Mouse (Mus musculus) liver, embryonic 12.5 days (tissue): ENCODE data around the gene Ehmt2. TPM values are rescaled to one million over a fixed set of nuclear protein-coding genes. Genes with fewer than 3 reads are reported as not detected.

Experiments
- ATAC-seq: fragments of 200-750 bp; cut with Nextera tagmentation; 2 replicates; pipeline ENCODE4 v1.8.0; 2017; ENCODE audit warnings: moderate number of reproducible peaks, mild to moderate bottlenecking, moderate library complexity
- H3K27ac ChIP-seq: fragments of 300-500 bp; sonication (generic); 2 replicates; pipeline ENCODE4 v1.5.1; 2016; ENCODE audit warnings: mild to moderate bottlenecking
- H3K27me3 ChIP-seq: fragments of 300-500 bp; sonication (generic); replicated peaks from 2 replicates; pipeline ENCODE4 v1.6.1; 2016; ENCODE audit warnings: mild to moderate bottlenecking, moderate library complexity
- H3K36me3 ChIP-seq: fragments of 300-500 bp; sonication (generic); 2 replicates; pipeline ENCODE4 v1.6.1; 2016; ENCODE audit warnings: mild to moderate bottlenecking, moderate library complexity
- H3K4me1 ChIP-seq: fragments of 300-500 bp; sonication (generic); 2 replicates; pipeline ENCODE4 v1.6.1; 2016
- H3K4me2 ChIP-seq: fragments of 300-500 bp; sonication (generic); 2 replicates; pipeline ENCODE4 v1.6.1; 2016; ENCODE audit warnings: mild to moderate bottlenecking, moderate library complexity
- H3K4me3 ChIP-seq: fragments of 300-500 bp; sonication (generic); 2 replicates; pipeline ENCODE4 v1.5.1; 2016; ENCODE audit warnings: mild to moderate bottlenecking, moderate library complexity
- H3K9ac ChIP-seq: fragments of 300-500 bp; sonication (generic); 2 replicates; pipeline ENCODE4 v1.6.1; 2016; ENCODE audit warnings: mild to moderate bottlenecking, moderate library complexity
- H3K9me3 ChIP-seq: fragments of 300-500 bp; sonication (generic); replicated peaks from 2 replicates; pipeline ENCODE4 v1.6.1; 2016; ENCODE audit warnings: mild to moderate bottlenecking, moderate library complexity
- WGBS: fragments of 180-500 bp; shearing (Covaris S2); methylation state at CpG from one replicate; pipeline ENCODE4 v1.1.7; 2016; ENCODE audit not compliant: insufficient replicate concordance; 5-methylcytosine and 5-hydroxymethylcytosine counted together
- polyA plus RNA-seq: library from polyadenylated mRNA; unstranded; fragments of >200 nt; fragmentation: Nextera tagmentation; extraction: Ambion mirVana; gene quantifications from 2 replicates; pipeline ENCODE4 v1.2.1, GENCODE M21; 2016

The Ehmt2 gene
- polyA plus RNA-seq, 1 experiment from 2014 or later: 32.8 TPM

GRCm38 (mm10) chr17:34874321-34874720 lies 23.9 kb upstream of the Ehmt2 start:
- 0 out of 2 replicates have a peak, but pooled peaks cover 2% of the 10 kb centered on the region for H3K36me3 ChIP-seq
- 76% methylated on average over 6 of the region's 6 CpGs for WGBS

GRCm38 (mm10) chr17:34879336-34879879 lies 18.9 kb upstream of the Ehmt2 start, which contains the start of gene Zbtb12:
Gene Zbtb12 (plus strand): TSS chr17:34879483.
- Histone ChIP-seq H3K9me3 (no peaks in the 10 kb centered on the region), H3K4me2 (0 out of 2 replicates have a peak within 1 kb of the TSS, but pooled peaks have one; percentile 15), H3K9ac (no peak within 1 kb of the TSS), H3K4me1 (peaks cover 28% of the 10 kb centered on the region), H3K27me3 (0 out of 2 replicates have a peak, but pooled peaks cover 4% of the 10 kb centered on the region), H3K27ac (no peak within 1 kb of the TSS), H3K36me3 (0 out of 2 replicates have a peak, but pooled peaks cover 2% of the 10 kb centered on the region), H3K4me3 (no peak within 1 kb of the TSS)
- ATAC-seq: no peak
- WGBS: 62% methylated on average over 11 of the region's 11 CpGs

More at GRCm38 (mm10) chr17:34874321-34874720, 23.9 kb upstream of the Ehmt2 start:
- no peak overlapping the region for H3K9ac ChIP-seq
- no peak overlapping the region for H3K4me2 ChIP-seq
- no peak overlapping the region for H3K27ac ChIP-seq
- H3K27me3 ChIP-seq: peaks cover 23% of the 10 kb centered on the region
- no peaks in the 10 kb centered on the region for H3K9me3 ChIP-seq
- H3K4me1 ChIP-seq: 0 out of 2 replicates have a peak, but pooled peaks cover under 1% of the 10 kb centered on the region
- no peak for ATAC-seq
- H3K4me3 ChIP-seq: no peak overlapping the region

- ATAC-seq: no peak
- H3K9me3 ChIP-seq: no peaks in the 10 kb centered on the region
- H3K9ac ChIP-seq: 0 out of 2 replicates have a peak overlapping the region, but pooled peaks have one; percentile 18
- H3K4me3 ChIP-seq: no peak overlapping the region
- no peaks in the 10 kb centered on the region for H3K36me3 ChIP-seq
- 0 out of 2 replicates have a peak, but pooled peaks cover 4% of the 10 kb centered on the region for H3K27me3 ChIP-seq
- H3K4me2 ChIP-seq: peak overlapping the region; percentile 54
- H3K27ac ChIP-seq: 0 out of 2 replicates have a peak overlapping the region, but pooled peaks have one; percentile 53
- peaks cover 45% of the 10 kb centered on the region for H3K4me1 ChIP-seq
Observed at GRCm38 (mm10) chr17:34881166-34881565, 17.1 kb upstream of the Ehmt2 start.

- Histone ChIP-seq H3K9me3 (no peaks in the 10 kb centered on the region), H3K4me3 (peak within 1 kb of the TSS; percentile 26), H3K9ac (peak within 1 kb of the TSS; percentile 18; the same call in 1 of the 2 replicates), H3K4me2 (peak within 1 kb of the TSS; percentile 54), H3K27me3 (0 out of 2 replicates have a peak, but pooled peaks cover 4% of the 10 kb centered on the region), H3K36me3 (no peaks in the 10 kb centered on the region), H3K4me1 (peaks cover 51% of the 10 kb centered on the region), H3K27ac (peak within 1 kb of the TSS; percentile 53; the same call in 1 of the 2 replicates)
- 22% methylated on average over 15 of the region's 15 CpGs for WGBS
- 0 out of 2 replicates have a peak, but pooled peaks have one; percentile 14 for ATAC-seq
Observed at GRCm38 (mm10) chr17:34881683-34882310, 16.5 kb upstream of the Ehmt2 start, which contains the start of gene Gm20547. Gene Gm20547 (minus strand): TSS chr17:34882042.

- no peak overlapping the region for H3K4me3 ChIP-seq
- no peak overlapping the region for H3K4me2 ChIP-seq
- ATAC-seq: no peak
- H3K27ac ChIP-seq: no peak overlapping the region
- peaks cover 51% of the 10 kb centered on the region for H3K4me1 ChIP-seq
- no peak overlapping the region for H3K9ac ChIP-seq
- H3K9me3 ChIP-seq: no peaks in the 10 kb centered on the region
- 0 out of 2 replicates have a peak, but pooled peaks cover 4% of the 10 kb centered on the region for H3K27me3 ChIP-seq
- WGBS: 51% methylated on average over 3 of the region's 3 CpGs
- H3K36me3 ChIP-seq: no peaks in the 10 kb centered on the region
Observed at GRCm38 (mm10) chr17:34883332-34883731, 14.9 kb upstream of the Ehmt2 start.

GRCm38 (mm10) chr17:34884704-34885103 lies 13.6 kb upstream of the Ehmt2 start:
- 0 out of 2 replicates have a peak overlapping the region, but pooled peaks have one; percentile 11 for H3K4me2 ChIP-seq
- 0 out of 2 replicates have a peak, but pooled peaks cover 4% of the 10 kb centered on the region for H3K27me3 ChIP-seq
- H3K9ac ChIP-seq: peak overlapping the region; percentile 6; the same call in 1 of the 2 replicates
- no peaks in the 10 kb centered on the region for H3K36me3 ChIP-seq
- 28% methylated on average over 6 of the region's 6 CpGs for WGBS
- peak; percentile 48 for ATAC-seq
- no peak overlapping the region for H3K4me3 ChIP-seq
- H3K4me1 ChIP-seq: peaks cover 47% of the 10 kb centered on the region
- no peak overlapping the region for H3K27ac ChIP-seq
- no peaks in the 10 kb centered on the region for H3K9me3 ChIP-seq

- Histone ChIP-seq H3K4me1 (peaks cover 45% of the 10 kb centered on the region), H3K4me3 (no peak overlapping the region), H3K9me3 (no peaks in the 10 kb centered on the region), H3K36me3 (no peaks in the 10 kb centered on the region), H3K27ac (no peak overlapping the region), H3K9ac (no peak overlapping the region), H3K27me3 (0 out of 2 replicates have a peak, but pooled peaks cover 4% of the 10 kb centered on the region), H3K4me2 (no peak overlapping the region)
- 78% methylated on average over 3 of the region's 3 CpGs for WGBS
- no peak for ATAC-seq
Observed at GRCm38 (mm10) chr17:34885615-34886014, 12.7 kb upstream of the Ehmt2 start.

GRCm38 (mm10) chr17:34887942-34888341 lies 10.3 kb upstream of the Ehmt2 start:
- Histone ChIP-seq H3K4me2 (no peak overlapping the region), H3K9ac (no peak overlapping the region), H3K4me3 (no peak overlapping the region), H3K27ac (no peak overlapping the region), H3K36me3 (no peaks in the 10 kb centered on the region), H3K9me3 (no peaks in the 10 kb centered on the region), H3K4me1 (peaks cover 38% of the 10 kb centered on the region), H3K27me3 (no peaks in the 10 kb centered on the region)
- no peak for ATAC-seq
- WGBS: 49% methylated on average over 5 of the region's 5 CpGs

- no peak for ATAC-seq
- H3K4me2 ChIP-seq: no peak overlapping the region
- no peak overlapping the region for H3K9ac ChIP-seq
- no peak overlapping the region for H3K4me3 ChIP-seq
- WGBS: 75% methylated on average over 12 of the region's 12 CpGs
- H3K36me3 ChIP-seq: no peaks in the 10 kb centered on the region
- no peaks in the 10 kb centered on the region for H3K9me3 ChIP-seq
- H3K27me3 ChIP-seq: no peaks in the 10 kb centered on the region
- H3K27ac ChIP-seq: no peak overlapping the region
- H3K4me1 ChIP-seq: peaks cover 39% of the 10 kb centered on the region
Observed at GRCm38 (mm10) chr17:34890074-34890743, 8.1 kb upstream of the Ehmt2 start.

- Histone ChIP-seq H3K9me3 (no peaks in the 10 kb centered on the region), H3K27me3 (no peaks in the 10 kb centered on the region), H3K9ac (no peak overlapping the region), H3K4me1 (peaks cover 40% of the 10 kb centered on the region), H3K4me2 (no peak overlapping the region), H3K36me3 (peaks cover 11% of the 10 kb centered on the region), H3K27ac (no peak overlapping the region), H3K4me3 (no peak overlapping the region)
- 84% methylated on average over 2 of the region's 2 CpGs for WGBS
- no peak for ATAC-seq
Observed at GRCm38 (mm10) chr17:34891377-34891776, 6.9 kb upstream of the Ehmt2 start.

GRCm38 (mm10) chr17:34893072-34893824 lies 5.0 kb upstream of the Ehmt2 start:
- 72% methylated on average over 12 of the region's 12 CpGs for WGBS
- no peaks in the 10 kb centered on the region for H3K9me3 ChIP-seq
- H3K27me3 ChIP-seq: no peaks in the 10 kb centered on the region
- H3K4me3 ChIP-seq: peak overlapping the region; percentile 80
- H3K9ac ChIP-seq: peak overlapping the region; percentile 91
- H3K36me3 ChIP-seq: peaks cover 14% of the 10 kb centered on the region
- peak overlapping the region; percentile 90 for H3K27ac ChIP-seq
- H3K4me1 ChIP-seq: peaks cover 54% of the 10 kb centered on the region
- peak overlapping the region; percentile 100 for H3K4me2 ChIP-seq
- no peak for ATAC-seq
